Comparison of ENCODE assay signal across 8 mouse cellular contexts in genomic region chr7:34911919-34912897, GRCm38 (mm10). TPM values are rescaled to one million over a fixed set of nuclear protein-coding genes. Genes with fewer than 3 reads are reported as not detected.
DNase-seq lines count a peak whose midpoint lies in the region; ATAC-seq and TF ChIP-seq lines count a peak whose summit lies in the region.

Pepd (plus strand) TSS chr7:34912379.

- H3K27ac ChIP-seq in ES-Bruce4 (ENCODE audit: insufficient read depth, low read length): no peak within 1 kb of the TSS
- no peak within 1 kb of the TSS for H3K27ac ChIP-seq in forebrain, embryonic 12.5 days
- H3K27ac ChIP-seq in heart, postnatal 0 days (ENCODE audit: low read depth): no peak within 1 kb of the TSS
- no peak within 1 kb of the TSS for H3K27ac ChIP-seq in neural tube, embryonic 15.5 days (replicated peaks)

- H3K4me2 ChIP-seq in forebrain, embryonic 12.5 days: peak within 1 kb of the TSS; percentile 93
- peak within 1 kb of the TSS; percentile 93 for H3K4me2 ChIP-seq in heart, postnatal 0 days (ENCODE audit: low read depth, low read length)
- H3K4me2 ChIP-seq in neural tube, embryonic 15.5 days: peak within 1 kb of the TSS; percentile 93

- H3K9ac ChIP-seq in ES-Bruce4 (ENCODE audit: low read depth, poor library complexity, severe bottlenecking): peak within 1 kb of the TSS; percentile 58
- H3K9ac ChIP-seq in forebrain, embryonic 12.5 days: peak within 1 kb of the TSS; percentile 75
- peak within 1 kb of the TSS; percentile 74 for H3K9ac ChIP-seq in heart, postnatal 0 days (replicated peaks; ENCODE audit: low read depth, low read length)
- peak within 1 kb of the TSS; percentile 66 for H3K9ac ChIP-seq in neural tube, embryonic 15.5 days (replicated peaks)

- TF ChIP-seq CTCF in ES-Bruce4 (IDR thresholded peaks at IDR 0.05; ENCODE audit: low read depth, low read length): no peak
- no peak for TF ChIP-seq CTCF in heart, postnatal 0 days (IDR thresholded peaks at IDR 0.05; ENCODE audit: low read depth)

- H3K4me3 ChIP-seq in ES-Bruce4 (ENCODE audit: low read depth, low read length): peak within 1 kb of the TSS; percentile 78
- peak within 1 kb of the TSS; percentile 83 for H3K4me3 ChIP-seq in forebrain, embryonic 12.5 days (replicated peaks)
- peak within 1 kb of the TSS; percentile 76 for H3K4me3 ChIP-seq in heart, postnatal 0 days (ENCODE audit: low read depth, low read length)
- H3K4me3 ChIP-seq in neural tube, embryonic 15.5 days (replicated peaks): peak within 1 kb of the TSS; percentile 63

- peak; percentile 25 for TF ChIP-seq POLR2A in ES-Bruce4 (IDR thresholded peaks at IDR 0.05; ENCODE audit: insufficient read depth, low read length)

- H3K36me3 ChIP-seq in ES-Bruce4 (ENCODE audit: control insufficient read depth, insufficient read depth, low read length, poor library complexity, severe bottlenecking): no peaks in the 10 kb centered on the region
- H3K36me3 ChIP-seq in forebrain, embryonic 12.5 days (replicated peaks): no peaks in the 10 kb centered on the region
- H3K36me3 ChIP-seq in heart, postnatal 0 days (replicated peaks; ENCODE audit: control insufficient read depth, insufficient read depth, low read length): no peaks in the 10 kb centered on the region
- H3K36me3 ChIP-seq in neural tube, embryonic 15.5 days: no peaks in the 10 kb centered on the region

- no peak for TF ChIP-seq EP300 in ES-Bruce4 (IDR thresholded peaks at IDR 0.05; ENCODE audit: insufficient read depth, low read depth, low read length)
- TF ChIP-seq EP300 in heart, postnatal 0 days (IDR thresholded peaks at IDR 0.05; ENCODE audit: low read depth): no peak

- H3K4me1 ChIP-seq in ES-Bruce4 (ENCODE audit: control insufficient read depth, insufficient read depth, low read length): no peaks in the 10 kb centered on the region
- H3K4me1 ChIP-seq in forebrain, embryonic 12.5 days: peaks cover 27% of the 10 kb centered on the region
- H3K4me1 ChIP-seq in heart, postnatal 0 days (ENCODE audit: control insufficient read depth, insufficient read depth): peaks cover 6% of the 10 kb centered on the region
- H3K4me1 ChIP-seq in neural tube, embryonic 15.5 days: peaks cover 28% of the 10 kb centered on the region

- no peaks in the 10 kb centered on the region for H3K9me3 ChIP-seq in ES-Bruce4 (replicated peaks; ENCODE audit: control insufficient read depth, insufficient read depth, low read length, poor library complexity, severe bottlenecking)
- 0 out of 2 replicates have a peak, but pooled peaks cover 4% of the 10 kb centered on the region for H3K9me3 ChIP-seq in forebrain, embryonic 12.5 days
- no peaks in the 10 kb centered on the region for H3K9me3 ChIP-seq in heart, postnatal 0 days (replicated peaks; ENCODE audit: control insufficient read depth, low read length)
- H3K9me3 ChIP-seq in neural tube, embryonic 15.5 days (replicated peaks): no peaks in the 10 kb centered on the region

- peak; percentile 92 for DNase-seq in c-Kit-positive CD71-positive TER-119-positive erythroid progenitor cells, embryonic 14.5 days (ENCODE audit: low spot score)
- peak; percentile 81 for DNase-seq in heart, postnatal 0 days (ENCODE audit: low spot score)
- DNase-seq in kidney, postnatal 4 days: peak; percentile 97 to 98
- DNase-seq in lung, adult 18-20 months: peak; percentile 87 to 90
- DNase-seq in testis, postnatal 14 days (ENCODE audit: low spot score): peak; percentile 85

- no peaks in the 10 kb centered on the region for H3K27me3 ChIP-seq in ES-Bruce4 (ENCODE audit: control insufficient read depth, insufficient read depth, low read length, poor library complexity, severe bottlenecking)
- H3K27me3 ChIP-seq in forebrain, embryonic 12.5 days: peaks cover 4% of the 10 kb centered on the region; the same call in 1 of the 2 replicates
- H3K27me3 ChIP-seq in heart, postnatal 0 days (ENCODE audit: control insufficient read depth, insufficient read depth, low read length): 0 out of 2 replicates have a peak, but pooled peaks cover 4% of the 10 kb centered on the region
- H3K27me3 ChIP-seq in neural tube, embryonic 15.5 days (replicated peaks): no peaks in the 10 kb centered on the region

- 7% methylated on average over 44 of the region's 44 CpGs for WGBS in forebrain, embryonic 12.5 days
- WGBS in heart, postnatal 0 days: 7% methylated on average over 44 of the region's 44 CpGs
- 6% methylated on average over 44 of the region's 44 CpGs for WGBS in neural tube, embryonic 15.5 days

- ATAC-seq in forebrain, embryonic 12.5 days (ENCODE audit: low FRiP score): peak; percentile 96
- ATAC-seq in heart, postnatal 0 days (ENCODE audit: insufficient read depth, low read depth): peak; percentile 96
- ATAC-seq in neural tube, embryonic 15.5 days (ENCODE audit: low FRiP score): peak; percentile 91

RNA-seq across cellular contexts. Expression of gene Pepd, which starts in this region (rescaled TPM):
- 16.9 and 17.7 TPM in 2 replicates for polyA plus RNA-seq in ES-Bruce4 (2011; ENCODE audit: insufficient read depth, insufficient read length, low read depth, missing spikeins)
- 54.9 and 58.6 TPM in 2 replicates for polyA plus RNA-seq in forebrain, embryonic 12.5 days (2016; fragmentation: Nextera tagmentation; extraction: Ambion mirVana)
- total RNA-seq in heart, postnatal 0 days (2014; rRNA removed; ENCODE audit: low replicate concordance): 29.4 and 43.0 TPM in 2 replicates
- polyA plus RNA-seq in heart, postnatal 0 days (2015; fragmentation: Nextera tagmentation; extraction: Ambion mirVana): 34.9 and 37.1 TPM in 2 replicates
- 67.5 and 74.9 TPM in 2 replicates for polyA plus RNA-seq in neural tube, embryonic 15.5 days (2015; fragmentation: Nextera tagmentation; extraction: Ambion mirVana)
